Mouse (Mus musculus) testis, postnatal 10 days (tissue): ENCODE measurements at regions not wholly inside any gene's neighbourhood (a gene's known extent, or its start where the extent isn't known, plus 50 kb on each side); places are given as distances from the start of the nearest gene placed in this dataset.
"Not testable (repeated sequence)": the region's sequence is repeated elsewhere in the genome, so short reads cannot be mapped to it uniquely, and the experiment has no call there.

Experiments used
- DNase-seq: peaks from one replicate; pipeline ENCODE4 v3.0.0; 2021; ENCODE audit warnings: low spot score

DNA sequence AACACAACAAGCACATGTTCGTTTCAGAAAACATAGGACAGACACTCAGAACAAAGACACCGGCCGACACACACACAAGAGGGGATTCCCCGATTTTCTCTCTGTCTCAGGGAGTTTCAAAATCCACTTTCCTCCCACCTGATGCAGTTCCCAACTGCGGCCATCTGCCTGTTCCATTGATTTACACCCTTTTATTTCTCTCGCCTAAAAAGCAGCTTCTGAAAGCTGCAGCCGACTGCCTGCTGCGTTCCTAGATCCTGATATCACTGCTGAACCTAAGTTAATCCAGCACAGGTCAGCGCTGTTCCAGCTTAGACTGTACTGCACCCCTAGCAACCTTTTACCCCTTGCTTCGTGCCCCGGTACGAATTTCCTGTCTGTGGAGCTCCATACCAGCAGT, 237.0 kb downstream of the Impad1 start:
- DNase-seq = no peak

DNA sequence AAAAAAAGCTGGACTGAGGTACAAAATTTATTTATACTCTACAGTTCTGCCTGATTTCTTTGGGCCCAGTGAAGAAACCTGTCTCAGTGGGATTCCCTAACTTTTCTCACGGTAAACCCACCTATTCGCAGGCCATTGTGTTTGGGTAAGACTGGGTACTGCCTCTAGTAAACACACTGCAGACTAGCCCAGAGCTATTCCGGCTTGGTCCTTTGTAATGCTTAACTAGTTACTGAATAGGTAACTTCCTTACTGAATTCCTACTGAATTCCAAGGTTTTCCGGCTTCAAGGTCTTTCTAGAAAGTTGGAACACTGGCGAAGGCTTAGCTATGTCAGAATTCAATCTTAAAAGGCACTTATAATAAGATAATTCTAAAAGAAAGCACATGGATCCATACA, 242.9 kb downstream of the Impad1 start:
- no peak for DNase-seq

GRCm38 (mm10) chr4:4549893-4550292, 243.3 kb downstream of the Impad1 start:
- no peak for DNase-seq

DNA sequence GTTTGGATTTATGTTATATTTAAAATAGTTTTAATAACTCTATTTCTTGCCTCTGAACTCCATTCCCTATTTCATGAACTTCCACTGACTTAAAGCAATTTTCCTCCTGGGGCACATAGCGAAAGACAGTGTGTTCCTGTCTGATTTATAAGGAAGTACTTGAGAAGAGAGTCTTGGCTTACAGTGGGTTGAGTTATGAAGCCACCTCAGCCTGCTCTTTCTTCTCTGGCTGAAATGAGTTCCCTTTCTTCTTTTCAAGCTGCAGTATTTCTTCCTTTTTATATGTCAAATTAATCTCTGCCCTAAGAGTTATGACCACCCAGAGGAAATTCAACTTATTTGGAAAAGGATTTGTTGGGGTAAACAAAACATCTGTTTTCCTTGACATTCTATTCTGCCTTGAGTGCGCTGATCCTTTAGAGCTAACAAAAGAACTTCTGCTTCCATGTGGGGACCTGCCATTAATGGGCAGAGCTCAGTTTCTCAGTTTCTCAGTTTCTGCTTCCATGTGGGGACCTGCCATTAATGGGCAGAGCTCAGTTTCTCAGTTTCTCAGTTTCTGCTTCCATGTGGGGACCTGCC, 255.9 kb downstream of the Impad1 start:
- no peak for DNase-seq

- DNase-seq = no peak
Observed at GRCm38 (mm10) chr4:4532196-4532595, 261.0 kb downstream of the Impad1 start.

GRCm38 (mm10) chr4:4528311-4528710, 264.8 kb downstream of the Impad1 start:
- no peak for DNase-seq

- DNase-seq = no peak
Observed at GRCm38 (mm10) chr4:4521757-4522156, 271.4 kb downstream of the Impad1 start.

- no peak for DNase-seq
Observed at GRCm38 (mm10) chr4:4518741-4519140, 274.4 kb downstream of the Impad1 start.

- no peak for DNase-seq
Observed at GRCm38 (mm10) chr4:4513351-4513750, 279.8 kb downstream of the Impad1 start.

DNA sequence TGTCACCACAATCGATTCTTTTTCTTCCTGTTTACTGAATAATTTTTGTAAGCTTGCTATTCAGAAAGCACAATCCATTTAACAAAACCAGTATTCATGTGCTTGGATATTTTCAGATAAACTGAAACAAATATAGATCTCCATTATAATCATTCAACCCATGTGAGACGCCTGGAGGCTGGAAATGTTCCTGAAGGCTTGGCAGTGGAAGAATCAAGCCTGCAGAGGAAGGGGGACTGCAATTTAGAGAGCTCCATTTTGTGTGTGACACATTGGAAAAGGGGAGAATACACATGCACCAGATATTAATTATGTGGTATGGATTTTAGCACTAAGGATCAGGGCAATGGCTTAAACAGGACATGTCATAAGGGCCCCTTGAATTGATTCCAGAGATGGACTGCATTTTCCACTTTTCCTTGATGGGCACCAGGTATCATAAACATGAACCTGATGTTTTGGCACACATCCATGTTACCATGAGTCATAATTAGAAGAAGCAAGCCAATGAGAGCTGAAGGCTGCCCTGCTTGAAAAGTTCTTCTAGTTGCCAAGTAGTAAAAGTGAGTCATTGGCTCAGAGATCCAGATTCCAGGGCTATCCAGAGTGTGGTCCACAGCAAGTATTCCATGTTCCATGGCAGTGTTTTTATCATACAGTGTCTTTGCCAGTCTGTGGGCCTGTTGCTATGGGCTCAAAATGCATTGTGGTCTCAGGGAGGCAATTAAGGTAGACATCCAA, 282.8 kb downstream of the Impad1 start:
- no peak for DNase-seq

DNA sequence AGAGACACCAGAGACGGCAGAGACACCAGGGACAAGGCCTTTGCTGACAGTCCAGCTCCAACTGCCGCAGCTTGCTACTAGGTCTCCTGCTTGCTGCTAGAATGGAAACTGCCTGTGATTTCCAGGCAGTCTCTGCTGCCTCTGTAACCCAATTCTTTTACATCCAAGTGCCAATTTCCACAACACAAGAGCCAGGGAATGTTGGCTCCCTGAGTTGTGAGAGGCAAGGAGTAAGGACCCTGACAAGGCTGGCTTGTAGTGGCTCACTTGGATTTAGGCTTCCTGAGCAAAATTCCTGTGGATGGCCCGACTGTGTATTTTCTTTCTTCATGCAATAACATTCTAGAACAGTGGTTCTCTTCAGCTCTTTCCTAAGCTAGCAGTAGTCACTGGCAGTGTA, 283.9 kb downstream of the Impad1 start:
- DNase-seq = no peak

DNA sequence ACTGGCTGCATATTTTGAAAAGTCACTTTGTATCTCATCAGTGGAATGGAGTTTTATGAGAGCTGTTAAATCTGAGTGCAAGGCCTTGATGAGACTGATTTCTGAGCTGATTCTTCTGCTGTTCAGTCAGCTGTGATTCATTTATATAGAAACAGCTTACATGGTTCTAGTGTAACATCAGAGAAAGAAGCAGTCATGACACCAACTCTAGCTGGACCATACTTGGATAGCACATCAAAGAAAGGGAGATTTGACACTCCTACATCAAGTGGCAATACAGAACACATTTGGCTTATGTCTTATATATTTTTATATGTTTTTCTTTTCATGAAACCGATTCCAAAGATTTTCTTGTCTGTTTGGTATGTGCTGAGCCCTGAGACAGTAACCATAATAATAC, 296.0 kb downstream of the Impad1 start:
- no peak for DNase-seq

- DNase-seq = no peak
Observed at GRCm38 (mm10) chr4:4496181-4496580, 297.0 kb downstream of the Impad1 start.

GRCm38 (mm10) chr4:4465169-4465714, 327.9 kb downstream of the Impad1 start:
- DNase-seq = no peak

GRCm38 (mm10) chr4:4464130-4464700, 328.9 kb downstream of the Impad1 start:
- DNase-seq = no peak

DNA sequence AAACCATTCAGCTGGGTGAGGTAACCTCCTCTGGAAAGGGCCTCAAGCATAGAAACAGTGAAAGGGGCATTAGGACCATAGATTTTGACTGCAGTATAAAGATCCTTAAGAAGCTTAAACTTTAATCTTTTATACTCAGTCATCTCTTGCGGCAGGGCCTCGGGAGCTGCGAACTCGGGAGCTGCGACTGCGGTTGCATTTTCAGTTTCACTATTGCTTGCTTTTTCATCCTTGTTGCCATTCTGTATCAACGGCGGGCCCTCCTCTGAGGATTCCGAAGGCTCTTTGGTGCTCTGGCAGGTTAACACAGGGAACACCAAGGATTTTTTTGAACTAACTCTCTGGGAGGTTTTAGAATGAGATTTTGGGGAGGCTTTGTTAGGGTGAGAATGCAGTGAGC, 333.9 kb downstream of the Impad1 start:
- no peak for DNase-seq

DNA sequence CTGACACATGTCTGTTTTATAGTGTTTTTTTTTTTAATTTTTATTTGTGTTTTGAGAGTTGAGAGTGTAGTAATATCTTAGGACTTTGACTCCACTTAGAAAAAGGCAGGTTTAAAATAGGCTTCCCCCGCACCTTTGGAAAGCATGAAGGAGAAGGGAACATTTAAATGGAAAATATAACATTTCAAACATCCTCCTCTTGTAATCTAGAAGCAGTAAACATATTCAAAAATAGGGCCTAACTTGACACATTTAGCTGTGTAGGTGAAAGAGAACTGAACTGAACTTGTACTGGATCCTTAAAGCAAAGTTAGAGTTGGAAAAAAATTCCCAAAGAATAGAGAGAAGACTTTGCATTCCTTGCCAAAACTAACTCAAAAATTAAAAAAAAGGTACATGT, 343.1 kb downstream of the Impad1 start:
- DNase-seq = no peak

DNA sequence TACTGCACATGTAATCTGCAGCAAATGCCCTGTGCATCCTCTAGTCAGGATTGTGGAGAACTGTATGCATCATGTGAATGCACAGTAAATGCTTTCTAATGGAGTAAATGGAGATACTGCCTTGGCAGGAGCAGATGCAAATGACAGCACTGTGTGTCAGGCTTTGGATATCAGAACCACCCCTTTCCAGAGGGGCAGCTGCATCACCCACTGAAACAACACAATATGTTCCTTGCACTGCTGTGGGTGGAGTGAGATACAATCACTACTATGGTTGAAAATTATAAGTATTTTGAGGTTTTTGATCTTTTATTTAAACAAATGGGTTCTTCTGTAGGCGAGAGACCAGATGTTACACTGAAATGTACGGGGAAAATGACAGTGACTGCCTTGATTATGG, 350.5 kb downstream of the Impad1 start:
- DNase-seq = no peak

- DNase-seq = no peak
Observed at GRCm38 (mm10) chr4:4437559-4437958, 355.6 kb downstream of the Impad1 start.

DNA sequence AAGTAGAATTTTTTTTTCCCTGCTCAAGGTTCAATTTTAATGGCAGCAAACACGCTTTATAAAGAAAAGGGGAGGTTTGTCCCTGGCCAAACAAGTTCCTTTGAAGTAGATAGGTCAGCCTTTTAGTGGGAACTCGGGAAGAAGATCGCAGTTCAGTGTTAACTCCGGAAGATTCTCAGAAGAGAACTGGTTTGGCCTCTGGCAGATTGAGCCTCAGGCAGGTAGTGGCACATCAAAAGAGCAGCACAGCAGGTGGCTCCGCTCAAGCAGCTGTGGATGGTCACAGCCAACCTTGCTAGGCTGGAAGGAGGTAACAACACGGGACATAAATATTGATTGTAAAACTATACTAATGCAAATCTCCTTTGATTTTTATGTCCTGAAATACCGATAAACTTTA, 347.2 kb upstream of the Sdr16c6 start:
- DNase-seq = not testable (repeated sequence)

GRCm38 (mm10) chr4:4403812-4404211, 326.5 kb upstream of the Sdr16c6 start:
- no peak for DNase-seq

GRCm38 (mm10) chr4:4397410-4397809, 320.1 kb upstream of the Sdr16c6 start:
- DNase-seq = no peak

- no peak for DNase-seq
Observed at GRCm38 (mm10) chr4:4380024-4380590, 302.8 kb upstream of the Sdr16c6 start.
